Mouse (Mus musculus) midbrain, embryonic 15.5 days (tissue): ENCODE measurements around the gene Ppp1r18. TPM values are rescaled to one million over a fixed set of nuclear protein-coding genes. Genes with fewer than 3 reads are reported as not detected.

Experiments used
- ATAC-seq: fragments of 200-750 bp; cut with Nextera tagmentation; replicated peaks from 2 replicates; pipeline ENCODE4 v1.8.0; 2017; ENCODE audit warnings: moderate TSS enrichment
- H3K27ac ChIP-seq: fragments of 300-500 bp; sonication (generic); 2 replicates; pipeline ENCODE4 v1.5.1; 2015; ENCODE audit warnings: mild to moderate bottlenecking, inconsistent platforms
- H3K27me3 ChIP-seq: fragments of 300-500 bp; sonication (generic); replicated peaks from 2 replicates; pipeline ENCODE4 v1.6.1; 2015; ENCODE audit warnings: inconsistent platforms
- H3K36me3 ChIP-seq: fragments of 300-500 bp; sonication (generic); replicated peaks from 2 replicates; pipeline ENCODE4 v1.6.1; 2015; ENCODE audit warnings: inconsistent platforms
- H3K4me1 ChIP-seq: fragments of 300-500 bp; sonication (generic); 2 replicates; pipeline ENCODE4 v1.6.1; 2015; ENCODE audit warnings: inconsistent platforms
- H3K4me2 ChIP-seq: fragments of 300-500 bp; sonication (generic); 2 replicates; pipeline ENCODE4 v1.6.1; 2015; ENCODE audit warnings: inconsistent platforms, mild to moderate bottlenecking, moderate library complexity
- H3K4me3 ChIP-seq: fragments of 300-500 bp; sonication (generic); 2 replicates; pipeline ENCODE4 v1.5.1; 2015; ENCODE audit warnings: mild to moderate bottlenecking, inconsistent platforms
- H3K9ac ChIP-seq: fragments of 300-500 bp; sonication (generic); 2 replicates; pipeline ENCODE4 v1.6.1; 2015; ENCODE audit warnings: mild to moderate bottlenecking, inconsistent platforms
- H3K9me3 ChIP-seq: fragments of 300-500 bp; sonication (generic); 2 replicates; pipeline ENCODE4 v1.6.1; 2016; ENCODE audit warnings: inconsistent platforms
- WGBS: fragments of 180-500 bp; shearing (Covaris S2); methylation state at CpG from one replicate; pipeline ENCODE4 v1.1.7; 2015; ENCODE audit warnings: mixed read lengths; 5-methylcytosine and 5-hydroxymethylcytosine counted together
- polyA plus RNA-seq: library from polyadenylated mRNA; unstranded; fragments of >200 nt; fragmentation: Nextera tagmentation; extraction: Ambion mirVana; gene quantifications from 2 replicates; pipeline ENCODE4 v1.2.1, GENCODE M21; 2015

Gene Ppp1r18
- polyA plus RNA-seq, 1 experiment from 2014 or later, result 20.3 TPM

GRCm38 (mm10) chr17:35866281-35866831 lies 963 bp downstream of the Ppp1r18 start:
- peak; percentile 30 for ATAC-seq
- 1% methylated on average over 38 of the region's 38 CpGs for WGBS
- H3K9ac ChIP-seq, result peak overlapping the region; percentile 91
- H3K4me2 ChIP-seq, result peak overlapping the region; percentile 97
- peak overlapping the region; percentile 78 for H3K4me3 ChIP-seq
- H3K36me3 ChIP-seq, result 0 out of 2 replicates have a peak, but pooled peaks cover 3% of the 10 kb centered on the region
- peak overlapping the region; percentile 98 for H3K27ac ChIP-seq
- H3K27me3 ChIP-seq, result no peaks in the 10 kb centered on the region
- no peaks in the 10 kb centered on the region for H3K9me3 ChIP-seq
- H3K4me1 ChIP-seq, result peaks cover 61% of the 10 kb centered on the region

GRCm38 (mm10) chr17:35866911-35867890 lies 1.8 kb downstream of the Ppp1r18 start:
- no peak for ATAC-seq
- H3K4me1 ChIP-seq, result peaks cover 61% of the 10 kb centered on the region
- H3K9ac ChIP-seq, result peak overlapping the region; percentile 91
- peak overlapping the region; percentile 97 for H3K4me2 ChIP-seq
- H3K9me3 ChIP-seq, result no peaks in the 10 kb centered on the region
- peak overlapping the region; percentile 78 for H3K4me3 ChIP-seq
- 0 out of 2 replicates have a peak, but pooled peaks cover 3% of the 10 kb centered on the region for H3K36me3 ChIP-seq
- no peaks in the 10 kb centered on the region for H3K27me3 ChIP-seq
- WGBS, result 6% methylated on average over 26 of the region's 26 CpGs
- peak overlapping the region; percentile 98 for H3K27ac ChIP-seq

- Histone ChIP-seq H3K4me2 (peak overlapping the region; percentile 97), H3K9ac (peak overlapping the region; percentile 61), H3K27ac (peak overlapping the region; percentile 53), H3K9me3 (no peaks in the 10 kb centered on the region), H3K27me3 (no peaks in the 10 kb centered on the region), H3K36me3 (0 out of 2 replicates have a peak, but pooled peaks cover 3% of the 10 kb centered on the region), H3K4me3 (peak overlapping the region; percentile 78), H3K4me1 (peaks cover 71% of the 10 kb centered on the region)
- no peak for ATAC-seq
- 32% methylated on average over 17 of the region's 17 CpGs for WGBS
Observed at GRCm38 (mm10) chr17:35868165-35868820, 2.9 kb downstream of the Ppp1r18 start.

- no peaks in the 10 kb centered on the region for H3K9me3 ChIP-seq
- 0 out of 2 replicates have a peak, but pooled peaks cover 4% of the 10 kb centered on the region for H3K36me3 ChIP-seq
- H3K9ac ChIP-seq, result peak overlapping the region; percentile 61
- peak overlapping the region; percentile 97 for H3K4me2 ChIP-seq
- no peak for ATAC-seq
- peaks cover 77% of the 10 kb centered on the region for H3K4me1 ChIP-seq
- H3K27ac ChIP-seq, result peak overlapping the region; percentile 53
- 2% methylated on average over 7 of the region's 7 CpGs for WGBS
- H3K27me3 ChIP-seq, result no peaks in the 10 kb centered on the region
- peak overlapping the region; percentile 78 for H3K4me3 ChIP-seq
Observed at GRCm38 (mm10) chr17:35868961-35869345, 3.6 kb downstream of the Ppp1r18 start.

GRCm38 (mm10) chr17:35869346-35870067 lies 4.1 kb downstream of the Ppp1r18 start:
- peak overlapping the region; percentile 53 for H3K27ac ChIP-seq
- peak overlapping the region; percentile 97 for H3K4me2 ChIP-seq
- ATAC-seq, result no peak
- H3K27me3 ChIP-seq, result no peaks in the 10 kb centered on the region
- 3% methylated on average over 7 of the region's 7 CpGs for WGBS
- H3K4me1 ChIP-seq, result peaks cover 79% of the 10 kb centered on the region
- peak overlapping the region; percentile 61 for H3K9ac ChIP-seq
- no peaks in the 10 kb centered on the region for H3K9me3 ChIP-seq
- peak overlapping the region; percentile 78 for H3K4me3 ChIP-seq
- 0 out of 2 replicates have a peak, but pooled peaks cover 8% of the 10 kb centered on the region for H3K36me3 ChIP-seq

- no peak for ATAC-seq
- peak overlapping the region; percentile 53 for H3K27ac ChIP-seq
- no peaks in the 10 kb centered on the region for H3K27me3 ChIP-seq
- peak overlapping the region; percentile 97 for H3K4me2 ChIP-seq
- H3K9me3 ChIP-seq, result no peaks in the 10 kb centered on the region
- WGBS, result 74% methylated on average over 9 of the region's 9 CpGs
- H3K9ac ChIP-seq, result peak overlapping the region; percentile 61; the same call in 1 of the 2 replicates
- 0 out of 2 replicates have a peak, but pooled peaks cover 13% of the 10 kb centered on the region for H3K36me3 ChIP-seq
- peaks cover 71% of the 10 kb centered on the region for H3K4me1 ChIP-seq
- H3K4me3 ChIP-seq, result peak overlapping the region; percentile 78
Observed at GRCm38 (mm10) chr17:35870151-35870883, 4.9 kb downstream of the Ppp1r18 start.

- H3K4me1 ChIP-seq, result peaks cover 70% of the 10 kb centered on the region
- WGBS, result 92% methylated on average over 8 of the region's 8 CpGs
- no peaks in the 10 kb centered on the region for H3K27me3 ChIP-seq
- H3K36me3 ChIP-seq, result peaks cover 13% of the 10 kb centered on the region; the same call in 1 of the 2 replicates
- no peak overlapping the region; the same call in 1 of the 2 replicates for H3K27ac ChIP-seq
- peak overlapping the region; percentile 78 for H3K4me3 ChIP-seq
- H3K9me3 ChIP-seq, result no peaks in the 10 kb centered on the region
- ATAC-seq, result no peak
- peak overlapping the region; percentile 97 for H3K4me2 ChIP-seq
- H3K9ac ChIP-seq, result no peak overlapping the region
Observed at GRCm38 (mm10) chr17:35870884-35871696, 5.7 kb downstream of the Ppp1r18 start.

GRCm38 (mm10) chr17:35873774-35874519 lies 8.6 kb downstream of the Ppp1r18 start:
- no peaks in the 10 kb centered on the region for H3K27me3 ChIP-seq
- no peak overlapping the region for H3K4me3 ChIP-seq
- H3K4me1 ChIP-seq, result peaks cover 50% of the 10 kb centered on the region
- no peak for ATAC-seq
- peaks cover 13% of the 10 kb centered on the region; the same call in 1 of the 2 replicates for H3K36me3 ChIP-seq
- 0 out of 2 replicates have a peak overlapping the region, but pooled peaks have one; percentile 7 for H3K27ac ChIP-seq
- 31% methylated on average over 21 of the region's 21 CpGs for WGBS
- H3K9me3 ChIP-seq, result no peaks in the 10 kb centered on the region
- H3K9ac ChIP-seq, result no peak overlapping the region
- H3K4me2 ChIP-seq, result 0 out of 2 replicates have a peak overlapping the region, but pooled peaks have one; percentile 15

GRCm38 (mm10) chr17:35874721-35875120 lies 9.3 kb downstream of the Ppp1r18 start:
- no peaks in the 10 kb centered on the region for H3K9me3 ChIP-seq
- peaks cover 43% of the 10 kb centered on the region for H3K4me1 ChIP-seq
- no peak overlapping the region for H3K27ac ChIP-seq
- H3K9ac ChIP-seq, result no peak overlapping the region
- H3K4me2 ChIP-seq, result no peak overlapping the region
- no peak overlapping the region for H3K4me3 ChIP-seq
- 92% methylated on average over 6 of the region's 6 CpGs for WGBS
- peaks cover 13% of the 10 kb centered on the region; the same call in 1 of the 2 replicates for H3K36me3 ChIP-seq
- no peaks in the 10 kb centered on the region for H3K27me3 ChIP-seq
- ATAC-seq, result no peak
